Mouse (Mus musculus): Measurements from ENCODE around the gene Unc13b. TPM values are rescaled to one million over a fixed set of nuclear protein-coding genes. Genes with fewer than 3 reads are reported as not detected.

The Unc13b gene
- polyA plus RNA-seq, 1 experiment from 2014 or later, result 10.2 TPM

DNA sequence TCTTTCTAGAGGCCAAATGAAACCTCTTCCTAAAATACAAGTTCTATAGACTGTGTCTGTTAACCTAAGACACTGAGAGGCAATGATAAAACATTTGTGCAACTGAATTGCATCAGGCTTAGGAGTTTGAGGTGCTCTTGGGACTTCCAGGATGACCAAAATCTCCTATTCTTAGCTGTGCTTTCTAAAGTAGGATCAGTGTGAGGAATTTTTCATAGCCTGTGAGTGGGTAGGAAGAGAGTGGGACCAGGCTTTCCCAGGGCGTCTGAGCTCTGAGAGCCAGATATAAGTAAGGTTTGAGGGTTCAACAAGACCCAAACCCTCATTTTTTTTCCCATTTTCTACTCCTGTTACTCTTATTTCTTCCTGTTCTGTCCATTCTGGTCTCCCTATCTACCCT lies 174.2 kb downstream of the Unc13b start:
- Histone ChIP-seq H3K9ac (no peak overlapping the region), H3K27me3 (replicated peaks) (no peaks in the 10 kb centered on the region), H3K9me3 (no peaks in the 10 kb centered on the region), H3K4me3 (no peak overlapping the region), H3K36me3 (peaks cover 26% of the 10 kb centered on the region), H3K4me2 (no peak overlapping the region), H3K27ac (replicated peaks) (no peak overlapping the region), H3K4me1 (no peaks in the 10 kb centered on the region)
- 62% methylated on average over 1 of the region's 1 CpGs for WGBS
- no peak for ATAC-seq (ENCODE audit: extremely low read depth, insufficient number of reproducible peaks, low FRiP score, low TSS enrichment)

DNA sequence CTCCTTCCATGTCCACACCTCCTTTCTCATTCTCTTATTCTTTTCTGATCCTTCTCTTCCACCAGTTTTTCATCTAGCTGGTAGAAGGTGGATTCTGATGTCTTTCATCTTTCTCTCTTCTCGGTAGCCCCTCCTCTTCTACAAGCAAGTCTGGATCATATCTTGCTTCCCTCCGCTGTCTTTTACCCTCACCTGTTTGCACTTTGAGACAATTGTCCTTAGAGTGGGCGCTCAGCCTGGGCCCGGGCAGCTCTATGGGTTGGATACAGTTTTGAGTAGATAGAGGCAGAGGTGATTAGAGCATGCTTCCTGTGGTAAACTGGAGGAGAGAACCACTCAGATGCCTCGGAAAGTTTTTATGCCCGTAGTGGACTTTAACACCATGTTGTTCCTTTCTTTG lies 174.7 kb downstream of the Unc13b start:
- H3K27ac ChIP-seq (replicated peaks), result no peak overlapping the region
- WGBS, result 72% methylated on average over 6 of the region's 6 CpGs
- no peak overlapping the region for H3K9ac ChIP-seq
- H3K36me3 ChIP-seq, result peaks cover 26% of the 10 kb centered on the region
- no peaks in the 10 kb centered on the region for H3K27me3 ChIP-seq (replicated peaks)
- ATAC-seq (ENCODE audit: extremely low read depth, insufficient number of reproducible peaks, low FRiP score, low TSS enrichment), result no peak
- no peak overlapping the region for H3K4me3 ChIP-seq
- H3K9me3 ChIP-seq, result no peaks in the 10 kb centered on the region
- no peaks in the 10 kb centered on the region for H3K4me1 ChIP-seq
- H3K4me2 ChIP-seq, result no peak overlapping the region

GRCm38 (mm10) chr4:43236898-43237297 lies 178.1 kb downstream of the Unc13b start:
- Histone ChIP-seq H3K9me3 (no peaks in the 10 kb centered on the region), H3K27ac (replicated peaks) (no peak overlapping the region), H3K4me1 (no peaks in the 10 kb centered on the region), H3K4me2 (no peak overlapping the region), H3K9ac (no peak overlapping the region), H3K36me3 (peaks cover 51% of the 10 kb centered on the region), H3K27me3 (replicated peaks) (no peaks in the 10 kb centered on the region), H3K4me3 (no peak overlapping the region)
- 87% methylated on average over 9 of the region's 9 CpGs for WGBS
- ATAC-seq (ENCODE audit: extremely low read depth, insufficient number of reproducible peaks, low FRiP score, low TSS enrichment), result no peak

- H3K9ac ChIP-seq, result no peak overlapping the region
- ATAC-seq (ENCODE audit: extremely low read depth, insufficient number of reproducible peaks, low FRiP score, low TSS enrichment), result no peak
- no peaks in the 10 kb centered on the region for H3K9me3 ChIP-seq
- H3K4me3 ChIP-seq, result no peak overlapping the region
- H3K4me2 ChIP-seq, result no peak overlapping the region
- H3K27ac ChIP-seq (replicated peaks), result no peak overlapping the region
- WGBS, result 81% methylated on average over 1 of the region's 1 CpGs
- no peaks in the 10 kb centered on the region for H3K27me3 ChIP-seq (replicated peaks)
- peaks cover 44% of the 10 kb centered on the region for H3K36me3 ChIP-seq
- H3K4me1 ChIP-seq, result no peaks in the 10 kb centered on the region
Observed at GRCm38 (mm10) chr4:43240716-43241115, 182.0 kb downstream of the Unc13b start.

DNA sequence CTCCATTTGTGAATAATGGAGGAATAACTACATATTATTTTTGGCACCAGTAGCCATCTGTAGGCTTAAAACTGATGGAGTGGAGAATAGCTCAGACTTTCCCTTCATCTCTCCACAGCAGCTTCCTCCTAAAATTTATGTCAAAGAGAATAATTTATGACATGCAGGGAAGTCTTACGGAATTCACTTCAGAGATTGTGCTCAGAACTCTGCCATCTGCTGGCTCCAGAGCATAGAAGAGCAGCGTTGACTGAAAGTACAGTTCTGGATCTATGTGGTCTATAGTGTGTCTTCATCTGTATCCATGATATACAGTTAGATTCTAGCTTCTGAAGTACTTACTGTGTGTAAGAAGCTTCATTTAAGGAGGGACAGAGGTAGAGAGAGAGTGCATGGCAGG lies 185.3 kb downstream of the Unc13b start:
- 53% methylated on average over 2 of the region's 2 CpGs for WGBS
- H3K4me2 ChIP-seq, result no peak overlapping the region
- no peak overlapping the region for H3K9ac ChIP-seq
- peaks cover 10% of the 10 kb centered on the region for H3K4me1 ChIP-seq
- H3K4me3 ChIP-seq, result no peak overlapping the region
- ATAC-seq (ENCODE audit: extremely low read depth, insufficient number of reproducible peaks, low FRiP score, low TSS enrichment), result no peak
- H3K27ac ChIP-seq (replicated peaks), result no peak overlapping the region
- peaks cover 36% of the 10 kb centered on the region for H3K36me3 ChIP-seq
- H3K27me3 ChIP-seq (replicated peaks), result no peaks in the 10 kb centered on the region
- no peaks in the 10 kb centered on the region for H3K9me3 ChIP-seq

DNA sequence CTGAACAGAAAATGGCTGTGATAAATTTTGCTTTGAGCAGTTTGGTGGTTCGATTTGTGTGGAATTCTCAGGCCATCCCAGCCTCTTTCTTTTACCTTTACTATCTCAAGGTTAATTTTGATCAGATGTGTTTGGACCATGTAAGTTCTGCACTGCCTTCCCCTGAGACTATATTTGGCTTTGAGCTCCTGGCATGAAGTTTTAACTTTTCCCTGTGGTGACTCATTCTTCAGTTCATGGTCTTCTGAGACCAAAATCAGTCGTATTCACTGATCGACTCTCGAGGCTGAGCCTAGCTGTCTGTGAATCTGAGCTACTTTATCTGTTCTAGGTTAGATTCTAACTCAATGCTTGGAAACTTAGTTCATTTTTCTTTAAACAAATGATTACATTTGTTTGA lies 187.0 kb downstream of the Unc13b start:
- WGBS, result 78% methylated on average over 4 of the region's 4 CpGs
- Histone ChIP-seq H3K4me1 (peaks cover 16% of the 10 kb centered on the region), H3K4me2 (no peak overlapping the region), H3K4me3 (no peak overlapping the region), H3K27ac (replicated peaks) (no peak overlapping the region), H3K9ac (no peak overlapping the region), H3K9me3 (no peaks in the 10 kb centered on the region), H3K36me3 (peaks cover 23% of the 10 kb centered on the region), H3K27me3 (replicated peaks) (no peaks in the 10 kb centered on the region)
- ATAC-seq (ENCODE audit: extremely low read depth, insufficient number of reproducible peaks, low FRiP score, low TSS enrichment), result no peak

GRCm38 (mm10) chr4:43248026-43248425 lies 189.3 kb downstream of the Unc13b start:
- Histone ChIP-seq H3K27ac (replicated peaks) (no peak overlapping the region), H3K36me3 (peaks cover 30% of the 10 kb centered on the region), H3K4me2 (no peak overlapping the region), H3K9ac (no peak overlapping the region), H3K27me3 (replicated peaks) (no peaks in the 10 kb centered on the region), H3K4me3 (no peak overlapping the region), H3K9me3 (no peaks in the 10 kb centered on the region), H3K4me1 (peaks cover 21% of the 10 kb centered on the region)
- 64% methylated on average over 7 of the region's 7 CpGs for WGBS
- no peak for ATAC-seq (ENCODE audit: extremely low read depth, insufficient number of reproducible peaks, low FRiP score, low TSS enrichment)

- no peak overlapping the region for H3K9ac ChIP-seq
- H3K4me3 ChIP-seq, result no peak overlapping the region
- no peak for ATAC-seq (ENCODE audit: extremely low read depth, insufficient number of reproducible peaks, low FRiP score, low TSS enrichment)
- WGBS, result 53% methylated on average over 2 of the region's 2 CpGs
- no peak overlapping the region for H3K27ac ChIP-seq (replicated peaks)
- no peak overlapping the region for H3K4me2 ChIP-seq
- peaks cover 38% of the 10 kb centered on the region for H3K36me3 ChIP-seq
- H3K27me3 ChIP-seq (replicated peaks), result no peaks in the 10 kb centered on the region
- H3K9me3 ChIP-seq, result no peaks in the 10 kb centered on the region
- H3K4me1 ChIP-seq, result peaks cover 21% of the 10 kb centered on the region
Observed at GRCm38 (mm10) chr4:43248909-43249308, 190.2 kb downstream of the Unc13b start.

DNA sequence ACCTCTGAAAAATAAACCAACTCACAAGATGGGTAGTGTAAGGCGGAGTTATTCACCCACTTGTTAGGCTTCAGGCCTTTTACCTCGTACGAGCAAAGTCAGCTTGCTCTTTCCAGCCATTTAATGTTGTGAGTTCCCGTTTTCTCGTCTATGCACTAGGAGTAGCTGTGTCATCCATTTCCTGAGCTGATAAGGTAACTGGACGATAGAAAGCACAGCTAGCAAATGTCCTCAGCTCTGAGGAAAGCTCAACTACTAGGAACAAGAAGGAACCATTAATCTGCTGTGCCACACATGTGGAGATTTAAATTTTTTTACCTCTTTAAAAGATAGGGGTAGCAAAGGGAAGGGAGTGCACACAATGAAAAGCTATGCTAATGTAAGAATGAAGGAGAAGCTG lies 192.5 kb downstream of the Unc13b start:
- ATAC-seq (ENCODE audit: extremely low read depth, insufficient number of reproducible peaks, low FRiP score, low TSS enrichment), result no peak
- Histone ChIP-seq H3K4me2 (no peak overlapping the region), H3K9me3 (no peaks in the 10 kb centered on the region), H3K27ac (replicated peaks) (no peak overlapping the region), H3K36me3 (peaks cover 47% of the 10 kb centered on the region), H3K4me3 (no peak overlapping the region), H3K9ac (no peak overlapping the region), H3K4me1 (peaks cover 21% of the 10 kb centered on the region), H3K27me3 (replicated peaks) (no peaks in the 10 kb centered on the region)
- 57% methylated on average over 6 of the region's 6 CpGs for WGBS

DNA sequence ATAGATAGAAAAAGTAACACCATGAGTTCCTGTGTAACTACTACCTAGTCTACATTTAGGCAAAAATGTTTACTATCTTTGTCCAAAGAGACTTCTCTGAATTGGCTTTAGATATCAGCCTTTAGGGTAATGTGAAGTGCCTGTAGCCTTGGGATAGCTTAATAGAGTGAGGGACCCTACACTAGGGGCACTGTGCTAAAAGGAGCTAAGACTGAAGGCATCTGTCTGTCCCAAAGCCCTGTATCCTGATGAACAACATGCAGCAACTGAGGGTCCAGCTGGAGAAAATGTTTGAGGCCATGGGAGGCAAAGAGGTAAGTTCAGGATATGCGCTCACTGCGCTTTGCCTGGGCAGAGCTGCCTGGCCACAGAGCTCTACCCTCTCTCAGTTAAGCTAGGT lies 198.3 kb downstream of the Unc13b start:
- Histone ChIP-seq H3K4me1 (peaks cover 30% of the 10 kb centered on the region), H3K9me3 (no peaks in the 10 kb centered on the region), H3K4me3 (no peak overlapping the region), H3K9ac (no peak overlapping the region), H3K36me3 (peaks cover 47% of the 10 kb centered on the region), H3K27me3 (replicated peaks) (no peaks in the 10 kb centered on the region), H3K4me2 (no peak overlapping the region), H3K27ac (replicated peaks) (no peak overlapping the region)
- ATAC-seq (ENCODE audit: extremely low read depth, insufficient number of reproducible peaks, low FRiP score, low TSS enrichment), result no peak
- 94% methylated on average over 2 of the region's 2 CpGs for WGBS

DNA sequence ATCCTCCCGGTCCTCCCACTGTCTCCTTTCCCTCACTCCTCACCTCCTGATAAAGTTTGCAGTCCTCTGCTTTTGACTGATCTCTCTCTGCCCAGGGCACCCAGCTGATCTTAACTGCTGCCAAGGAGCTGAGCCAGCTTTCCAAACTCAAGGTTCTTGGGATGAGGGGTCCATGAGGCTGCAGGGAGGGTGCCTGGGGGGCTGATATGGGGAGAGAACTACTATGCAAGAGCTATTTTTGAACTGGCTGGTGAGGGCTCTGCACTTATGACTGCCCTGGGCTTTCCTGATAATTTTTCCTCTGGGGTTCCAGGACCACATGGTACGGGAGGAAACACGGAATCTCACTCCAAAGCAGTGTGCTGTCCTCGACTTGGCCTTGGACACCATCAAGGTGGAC lies 199.8 kb downstream of the Unc13b start:
- 0 out of 2 replicates have a peak overlapping the region, but pooled peaks have one; percentile 4 for H3K4me2 ChIP-seq
- H3K9me3 ChIP-seq, result no peaks in the 10 kb centered on the region
- peaks cover 43% of the 10 kb centered on the region for H3K36me3 ChIP-seq
- peak overlapping the region; percentile 64 for H3K27ac ChIP-seq (replicated peaks)
- H3K4me3 ChIP-seq, result no peak overlapping the region
- 36% methylated on average over 4 of the region's 4 CpGs for WGBS
- H3K27me3 ChIP-seq (replicated peaks), result no peaks in the 10 kb centered on the region
- H3K4me1 ChIP-seq, result peaks cover 30% of the 10 kb centered on the region
- ATAC-seq (ENCODE audit: extremely low read depth, insufficient number of reproducible peaks, low FRiP score, low TSS enrichment), result peak; percentile 46; the same call in 1 of the 2 replicates
- H3K9ac ChIP-seq, result no peak overlapping the region

DNA sequence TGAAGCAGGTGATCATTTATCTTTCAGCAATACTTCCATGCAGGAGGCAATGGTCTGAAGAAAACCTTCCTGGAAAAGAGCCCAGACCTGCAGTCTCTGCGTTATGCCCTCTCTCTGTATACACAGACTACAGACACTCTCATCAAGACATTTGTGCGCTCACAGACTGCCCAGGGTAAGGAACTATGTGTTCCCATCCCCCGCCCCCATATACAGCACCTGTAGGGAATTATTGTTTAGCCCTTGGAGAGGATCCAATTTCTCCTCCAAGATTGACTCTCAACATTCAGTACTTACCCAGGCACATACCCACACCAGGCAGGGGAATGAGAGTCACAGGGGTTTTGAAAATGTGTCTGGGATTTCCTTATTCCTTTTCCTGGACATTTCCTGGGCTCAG lies 200.7 kb downstream of the Unc13b start:
- H3K27me3 ChIP-seq (replicated peaks), result no peaks in the 10 kb centered on the region
- H3K27ac ChIP-seq (replicated peaks), result no peak overlapping the region
- 0 out of 2 replicates have a peak overlapping the region, but pooled peaks have one; percentile 37 for H3K9ac ChIP-seq
- peaks cover 42% of the 10 kb centered on the region for H3K36me3 ChIP-seq
- H3K4me3 ChIP-seq, result no peak overlapping the region
- H3K4me1 ChIP-seq, result peaks cover 30% of the 10 kb centered on the region
- 77% methylated on average over 3 of the region's 3 CpGs for whole genome bisulfite sequencing
- no peak overlapping the region for H3K4me2 ChIP-seq
- no peak for ATAC-seq (ENCODE audit: extremely low read depth, insufficient number of reproducible peaks, low FRiP score, low TSS enrichment)
- H3K9me3 ChIP-seq, result no peaks in the 10 kb centered on the region

All from heart, embryonic 13.5 days (tissue).